Mouse (Mus musculus) spleen, adult 2 months (tissue): Measurements from ENCODE around the gene Asap2.

ENCODE experiments used
- CTCF ChIP-seq: fragments of 200-500 bp; IDR thresholded peaks from 2 replicates; pipeline ENCODE4 v1.5.1; 2011; ENCODE audit warnings: mild to moderate bottlenecking, inconsistent platforms; ENCODE audit not compliant: insufficient read depth, insufficient read length, insufficient replicate concordance; ENCODE audit errors: extremely low read depth
- POLR2A ChIP-seq: fragments of 200-500 bp; IDR thresholded peaks from 2 replicates; pipeline ENCODE4 v1.6.1; 2011; ENCODE audit warnings: low read depth, low read length, inconsistent platforms

- no peak for TF ChIP-seq CTCF
- no peak for TF ChIP-seq POLR2A
Measured at GRCm38 (mm10) chr12:21155062-21155461, 164.8 kb downstream of the Asap2 start.
